ENCODE assay signal across 16 mouse cellular contexts in genomic region chr1:59312187-59313153, GRCm38 (mm10). TPM values are rescaled to one million over a fixed set of nuclear protein-coding genes. Genes with fewer than 3 reads are reported as not detected.
DNase-seq lines count a peak whose midpoint lies in the region; ATAC-seq and TF ChIP-seq lines count a peak whose summit lies in the region.
"Had no signal": no experiment of that assay in that cellular context is flagged by ENCODE, and none has a peak within 500 bp of the region (broad histone marks: within the 10 kb centered on the region; RNA-seq: fewer than 3 reads in every experiment).

No protein-coding gene starts in this region.

- no peak for TF ChIP-seq POLR2A in brain, embryonic 14.5 days (IDR thresholded peaks at IDR 0.05; ENCODE audit: borderline replicate concordance, extremely low read depth, insufficient read depth, insufficient read length, poor library complexity, severe bottlenecking)

- H3K4me2 ChIP-seq in hindbrain, embryonic 16.5 days (ENCODE audit: low read length) = no peak overlapping the region
- H3K4me2 ChIP-seq in kidney, embryonic 14.5 days (replicated peaks; ENCODE audit: low read depth, low read length) = no peak overlapping the region
- H3K4me2 ChIP-seq: heart, embryonic 15.5 days; limb, embryonic 15.5 days; midbrain, embryonic 12.5 days had no signal

- peak overlapping the region; percentile 15; the same call in 1 of the 2 replicates for H3K27ac ChIP-seq in hindbrain, embryonic 16.5 days (ENCODE audit: low read depth, low read length)
- no peak overlapping the region for H3K27ac ChIP-seq in kidney, embryonic 14.5 days (ENCODE audit: low read depth, low read length)
- H3K27ac ChIP-seq: heart, embryonic 15.5 days; limb, embryonic 15.5 days; midbrain, embryonic 12.5 days had no signal

- WGBS in hindbrain, embryonic 16.5 days = 38% methylated on average over 10 of the region's 10 CpGs
- 79% methylated on average over 10 of the region's 10 CpGs for WGBS in kidney, embryonic 14.5 days

- no peak for TF ChIP-seq CTCF in brain, embryonic 14.5 days (IDR thresholded peaks at IDR 0.05; ENCODE audit: borderline replicate concordance, extremely low read depth, insufficient read depth, insufficient read length)

- no peak overlapping the region for H3K4me3 ChIP-seq in hindbrain, embryonic 16.5 days (ENCODE audit: low read length)
- H3K4me3 ChIP-seq in kidney, embryonic 14.5 days (ENCODE audit: low read length) = no peak overlapping the region
- H3K4me3 ChIP-seq: heart, embryonic 15.5 days; limb, embryonic 15.5 days; midbrain, embryonic 12.5 days had no signal

- 0 out of 2 replicates have a peak, but pooled peaks have one; percentile 34 for ATAC-seq in frontal cortex, adult (ENCODE audit: low TSS enrichment)
- peak; percentile 28; the same call in 1 of the 2 replicates for ATAC-seq in hindbrain, embryonic 16.5 days
- no peak for ATAC-seq in kidney, embryonic 14.5 days (ENCODE audit: low FRiP score, low TSS enrichment)
- ATAC-seq: inflammation-experienced regulatory T-cells, adult 6 months had no signal

- no peak for DNase-seq in frontal cortex, postnatal 10 days (ENCODE audit: low spot score in 2 of 2)
- peak; percentile 81 for DNase-seq in brain, embryonic 14.5 days (ENCODE audit: low read depth)
- DNase-seq in cerebellum, adult 9-11 months = peak; percentile 93
- DNase-seq in urinary bladder, postnatal 10 days (ENCODE audit: low spot score) = no peak
- no peak for DNase-seq in gastrocnemius, postnatal 4 days (ENCODE audit: low spot score in 2 of 2)
- DNase-seq: lung, adult 18-20 months; lung, postnatal 36 days; thymus, adult 18-20 months had no signal

- no peak overlapping the region for H3K9ac ChIP-seq in hindbrain, embryonic 16.5 days (ENCODE audit: low read depth, low read length)
- no peak overlapping the region for H3K9ac ChIP-seq in kidney, embryonic 14.5 days (ENCODE audit: low read depth, low read length)
- H3K9ac ChIP-seq: heart, embryonic 15.5 days; limb, embryonic 15.5 days; midbrain, embryonic 12.5 days had no signal

- H3K4me1 ChIP-seq in hindbrain, embryonic 16.5 days (ENCODE audit: control insufficient read depth, insufficient read depth, low read depth, low read length) = peaks cover 25% of the 10 kb centered on the region
- peaks cover 19% of the 10 kb centered on the region for H3K4me1 ChIP-seq in kidney, embryonic 14.5 days (ENCODE audit: control insufficient read depth, insufficient read depth, low read length)

- no peaks in the 10 kb centered on the region for H3K27me3 ChIP-seq in hindbrain, embryonic 16.5 days (replicated peaks; ENCODE audit: control insufficient read depth, insufficient read depth, low read length)
- H3K27me3 ChIP-seq in kidney, embryonic 14.5 days (ENCODE audit: control insufficient read depth, insufficient read depth, low read length) = no peaks in the 10 kb centered on the region
- H3K27me3 ChIP-seq: limb, embryonic 15.5 days had no signal

- H3K9me3 ChIP-seq in hindbrain, embryonic 16.5 days (ENCODE audit: control insufficient read depth, low read length) = no peaks in the 10 kb centered on the region
- no peaks in the 10 kb centered on the region for H3K9me3 ChIP-seq in kidney, embryonic 14.5 days (ENCODE audit: control insufficient read depth, low read length)
- H3K9me3 ChIP-seq: heart, embryonic 15.5 days; limb, embryonic 15.5 days; midbrain, embryonic 12.5 days had no signal

- no peaks in the 10 kb centered on the region for H3K36me3 ChIP-seq in hindbrain, embryonic 16.5 days (ENCODE audit: control insufficient read depth, insufficient read depth, low read length)
- no peaks in the 10 kb centered on the region for H3K36me3 ChIP-seq in kidney, embryonic 14.5 days (ENCODE audit: control insufficient read depth, insufficient read depth, low read length)
- H3K36me3 ChIP-seq: heart, embryonic 15.5 days; limb, embryonic 15.5 days; midbrain, embryonic 12.5 days had no signal

RNA-seq across cellular contexts. Expression of gene Cdk15, which starts 55.8 kb away (rescaled TPM):
- 0.30 and 0.41 TPM in 2 replicates for polyA plus RNA-seq in brain, embryonic 14.5 days (2012; rRNA removed)
- polyA plus RNA-seq in hindbrain, embryonic 16.5 days (2015; fragmentation: Nextera tagmentation; extraction: Ambion mirVana) = 1.4 and 2.0 TPM in 2 replicates
- polyA plus RNA-seq in kidney, embryonic 14.5 days (2014; fragmentation: Nextera tagmentation; extraction: Ambion mirVana) = 0.53 and 0.93 TPM in 2 replicates
- 1 to 10 TPM in 1 of 2 experiments, under 1 TPM in 1; 0.96 to 1.3 TPM for total RNA-seq in gastrocnemius, postnatal 4 days (2021)
- total RNA-seq: common myeloid progenitor, adult 5-6 weeks had no signal
- polyA plus RNA-seq: inflammation-experienced regulatory T-cells, adult 6 months had no signal

Comparison
In these comparisons a context has a peak if more than half of its experiments do, and no peak if none do; other contexts are left out.
1. DNase-seq: peak in brain, embryonic 14.5 days (single experiment) and cerebellum, adult 9-11 months (single experiment); none in frontal cortex, postnatal 10 days (0 of 2), urinary bladder, postnatal 10 days (single experiment) and gastrocnemius, postnatal 4 days (0 of 2).